25 mouse cellular contexts compared by ENCODE assay signal in the genomic region with DNA sequence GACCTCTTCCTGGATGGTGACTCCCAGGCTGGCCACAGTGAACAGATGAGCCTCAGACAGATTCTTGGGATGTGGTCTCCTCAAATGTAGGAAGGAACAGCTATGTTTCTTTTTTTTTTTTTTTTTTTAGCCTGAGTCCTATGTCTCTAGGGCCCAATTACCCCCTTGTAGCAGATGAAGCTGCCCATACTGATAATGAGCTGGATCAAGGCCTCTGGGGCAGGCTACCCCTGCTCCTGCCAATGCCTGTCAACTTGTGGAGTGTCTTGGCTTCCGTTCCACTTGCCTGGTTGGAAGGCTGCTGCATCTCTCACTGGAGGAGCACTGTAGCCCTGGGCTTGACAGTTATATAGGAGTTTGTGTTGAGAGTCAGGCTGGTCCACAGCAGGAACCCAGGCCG. TPM values are rescaled to one million over a fixed set of nuclear protein-coding genes. Genes with fewer than 3 reads are reported as not detected.
DNase-seq lines count a peak whose midpoint lies in the region; ATAC-seq lines count a peak whose summit lies in the region.
"Had no signal": no experiment of that assay in that cellular context is flagged by ENCODE, and none has a peak within 500 bp of the region (broad histone marks: within the 10 kb centered on the region; RNA-seq: fewer than 3 reads in every experiment).

Gene Olfr1415, minus strand, starts transcription at position 101 of the 400 bp plus-strand sequence.

- H3K4me2 ChIP-seq in forebrain, embryonic 11.5 days (ENCODE audit: low read depth, low read length, severe bottlenecking): no peak within 1 kb of the TSS
- no peak within 1 kb of the TSS for H3K4me2 ChIP-seq in forebrain, embryonic 14.5 days (ENCODE audit: low read length)

- ATAC-seq in forebrain, embryonic 11.5 days (replicated peaks; ENCODE audit: low FRiP score): no peak
- no peak for ATAC-seq in forebrain, embryonic 14.5 days
- ATAC-seq: activated CD4-positive, CD25-positive, alpha-beta regulatory T cell, adult 4 months; CD4-positive, CD25-positive, alpha-beta regulatory T cell, adult 4 months; Patski had no signal

- WGBS in forebrain, embryonic 11.5 days: 84% methylated on average over 2 of the region's 2 CpGs
- 80% methylated on average over 2 of the region's 2 CpGs for whole genome bisulfite sequencing in forebrain, embryonic 14.5 days

- H3K4me3 ChIP-seq in forebrain, embryonic 11.5 days (ENCODE audit: low read depth, low read length): no peak within 1 kb of the TSS
- no peak within 1 kb of the TSS for H3K4me3 ChIP-seq in forebrain, embryonic 14.5 days (ENCODE audit: low read depth, low read length)

- H3K4me1 ChIP-seq in forebrain, embryonic 11.5 days (replicated peaks; ENCODE audit: control insufficient read depth, insufficient read depth, low read length): no peaks in the 10 kb centered on the region
- H3K4me1 ChIP-seq in forebrain, embryonic 14.5 days (ENCODE audit: control insufficient read depth, insufficient read depth, low read length): no peaks in the 10 kb centered on the region

- H3K9me3 ChIP-seq in forebrain, embryonic 11.5 days (ENCODE audit: control insufficient read depth, low read length): no peaks in the 10 kb centered on the region
- no peaks in the 10 kb centered on the region for H3K9me3 ChIP-seq in forebrain, embryonic 14.5 days (replicated peaks; ENCODE audit: control insufficient read depth, low read length)
- H3K9me3 ChIP-seq: G1E had no signal

- no peaks in the 10 kb centered on the region for H3K27me3 ChIP-seq in forebrain, embryonic 11.5 days (ENCODE audit: control insufficient read depth, insufficient read depth, low read length)
- H3K27me3 ChIP-seq in forebrain, embryonic 14.5 days (replicated peaks; ENCODE audit: control insufficient read depth, insufficient read depth, low read length): no peaks in the 10 kb centered on the region

- peak; percentile 16 for DNase-seq in forebrain, embryonic 11.5 days (ENCODE audit: low spot score)
- no peak for DNase-seq in forebrain, embryonic 14.5 days (ENCODE audit: low spot score)
- DNase-seq in heart, adult 11 months: peak; percentile 76
- DNase-seq in heart, adult 8-10 months (ENCODE audit: low spot score): no peak
- DNase-seq: adrenal gland, adult 2 months; adrenal gland, adult 8-10 months; adrenal gland, postnatal 10 days; adrenal gland, postnatal 14 days; adrenal gland, postnatal 25 days; adrenal gland, postnatal 36 days; B cell, adult 2 months; cerebellum, adult 11 months; cerebellum, adult 11-12 months; cerebellum, adult 18-20 months had no signal

- no peak within 1 kb of the TSS for H3K9ac ChIP-seq in forebrain, embryonic 11.5 days (ENCODE audit: low read length)
- no peak within 1 kb of the TSS for H3K9ac ChIP-seq in forebrain, embryonic 14.5 days (ENCODE audit: low read length)

- no peak within 1 kb of the TSS for H3K27ac ChIP-seq in forebrain, embryonic 11.5 days (ENCODE audit: low read depth, low read length)
- H3K27ac ChIP-seq in forebrain, embryonic 14.5 days (ENCODE audit: low read depth, low read length): no peak within 1 kb of the TSS

- H3K36me3 ChIP-seq in forebrain, embryonic 11.5 days (ENCODE audit: control insufficient read depth, insufficient read depth, low read length): no peaks in the 10 kb centered on the region
- H3K36me3 ChIP-seq in forebrain, embryonic 14.5 days (ENCODE audit: control insufficient read depth, insufficient read depth, low read length): no peaks in the 10 kb centered on the region
- H3K36me3 ChIP-seq: G1E had no signal

RNA-seq across cellular contexts. Expression of gene Olfr1415, which starts in this region (rescaled TPM):
- polyA plus RNA-seq in forebrain, embryonic 11.5 days (2014; fragmentation: Nextera tagmentation; extraction: Ambion mirVana): not detected in 2 replicates
- not detected in 2 replicates for polyA plus RNA-seq in forebrain, embryonic 14.5 days (2014; fragmentation: Nextera tagmentation; extraction: Ambion mirVana)
- not detected for total RNA-seq in heart, adult 8-10 months (2022)
- total RNA-seq: adrenal gland, adult 18-20 months; adrenal gland, adult 2 months; adrenal gland, postnatal 10 days; adrenal gland, postnatal 14 days; adrenal gland, postnatal 25 days; adrenal gland, postnatal 36 days; adrenal gland, postnatal 4 days; CH12.LX; ES-E14; MEL had no signal
- polyA plus RNA-seq: activated CD4-positive, CD25-positive, alpha-beta regulatory T cell, adult 4 months; adrenal gland, adult 2 months; brain, embryonic 14.5 days; C2C12; CD4-positive, CD25-positive, alpha-beta regulatory T cell, adult 4 months; G1E; Patski had no signal

Comparison
In these comparisons a context has a peak if more than half of its experiments do, and no peak if none do; other contexts are left out.
1. Peak in DNase-seq in forebrain, embryonic 11.5 days; RNA of the gene not detected or under 1 TPM.